Mouse (Mus musculus) c-Kit-positive CD71-positive TER-119-positive erythroid progenitor cells, embryonic 14.5 days (primary cell): ENCODE measurements around the gene Ankrd28.

ENCODE experiments used
- DNase-seq: peaks from one replicate; pipeline ENCODE4 v3.0.0-alpha.2; 2013; ENCODE audit warnings: low spot score

Ankrd28 gene

GRCm38 (mm10) chr14:31715669-31716068, 114.8 kb downstream of the Ankrd28 start:
- no peak for DNase-seq

GRCm38 (mm10) chr14:31709343-31709742, 121.1 kb downstream of the Ankrd28 start:
- DNase-seq, result no peak

GRCm38 (mm10) chr14:31700376-31700775, 130.1 kb downstream of the Ankrd28 start:
- DNase-seq, result no peak

- DNase-seq, result no peak
Observed at GRCm38 (mm10) chr14:31697755-31698154, 132.7 kb downstream of the Ankrd28 start.

GRCm38 (mm10) chr14:31697346-31697745, 133.1 kb downstream of the Ankrd28 start:
- DNase-seq, result no peak

- DNase-seq, result no peak
Observed at GRCm38 (mm10) chr14:31696985-31697303, 133.5 kb downstream of the Ankrd28 start.

- DNase-seq, result no peak
Observed at GRCm38 (mm10) chr14:31696206-31696984, 134.1 kb downstream of the Ankrd28 start.

- no peak for DNase-seq
Observed at GRCm38 (mm10) chr14:31692536-31692935, 137.9 kb downstream of the Ankrd28 start.

GRCm38 (mm10) chr14:31686231-31686630, 144.2 kb downstream of the Ankrd28 start:
- no peak for DNase-seq

GRCm38 (mm10) chr14:31685680-31686079, 144.8 kb downstream of the Ankrd28 start:
- DNase-seq, result no peak

GRCm38 (mm10) chr14:31684343-31685040, 146.0 kb downstream of the Ankrd28 start:
- no peak for DNase-seq

GRCm38 (mm10) chr14:31683610-31684009, 146.8 kb downstream of the Ankrd28 start:
- DNase-seq, result no peak

- DNase-seq, result no peak
Observed at GRCm38 (mm10) chr14:31681931-31682555, 148.4 kb downstream of the Ankrd28 start.

- DNase-seq, result no peak
Observed at GRCm38 (mm10) chr14:31681291-31681690, 149.2 kb downstream of the Ankrd28 start.

GRCm38 (mm10) chr14:31680656-31681055, 149.8 kb downstream of the Ankrd28 start:
- no peak for DNase-seq

GRCm38 (mm10) chr14:31671635-31672320, 158.7 kb downstream of the Ankrd28 start:
- no peak for DNase-seq

GRCm38 (mm10) chr14:31669642-31670490, 160.6 kb downstream of the Ankrd28 start:
- DNase-seq, result no peak

GRCm38 (mm10) chr14:31669161-31669611, 161.3 kb downstream of the Ankrd28 start:
- no peak for DNase-seq

GRCm38 (mm10) chr14:31668326-31668725, 162.1 kb downstream of the Ankrd28 start:
- DNase-seq, result no peak

GRCm38 (mm10) chr14:31667741-31668140, 162.7 kb downstream of the Ankrd28 start:
- DNase-seq, result no peak

- DNase-seq, result no peak
Observed at GRCm38 (mm10) chr14:31666931-31667705, 163.3 kb downstream of the Ankrd28 start.
